Mouse (Mus musculus) E14TG2a.4 (cell line): ENCODE data around the gene Magi1.

Source experiments
- CTCF ChIP-seq: conservative IDR thresholded peaks from 2 replicates; pipeline ENCODE4 v1.5.1; 2014; ENCODE audit warnings: low read length
- POU5F1 ChIP-seq: IDR thresholded peaks from 2 replicates; pipeline ENCODE4 v1.6.1; 2014; ENCODE audit warnings: low read length, borderline replicate concordance

DNA sequence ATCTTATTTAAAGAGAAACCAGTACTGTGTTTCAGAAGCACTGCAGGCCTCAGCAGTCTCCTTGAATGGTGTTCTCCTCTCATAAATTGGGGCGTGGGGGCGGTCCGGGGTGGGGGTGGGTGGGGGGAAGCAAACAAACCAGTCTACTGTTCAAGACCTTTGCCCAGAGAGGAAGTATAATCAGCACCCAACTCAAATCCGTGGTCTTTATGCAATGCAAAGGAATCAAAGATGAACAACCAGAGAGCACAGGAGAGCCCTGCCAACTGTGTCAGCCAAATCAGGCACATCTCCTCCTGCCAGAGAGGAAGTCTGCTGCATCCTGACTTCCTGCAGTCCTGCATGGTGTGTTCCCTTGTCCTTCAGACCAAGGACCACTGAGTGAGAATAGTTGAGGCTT lies 65.6 kb downstream of the Magi1 start:
- no peak for TF ChIP-seq CTCF
- TF ChIP-seq POU5F1: no peak
